Mouse (Mus musculus) embryo, embryonic 10 days (tissue): ENCODE measurements around the gene Maff.

ENCODE experiments used
- DNase-seq: peaks from one replicate; pipeline ENCODE4 v3.0.0-alpha.2; 2015; ENCODE audit warnings: low spot score

The Maff gene

GRCm38 (mm10) chr15:79396736-79397135, 50.3 kb downstream of the Maff start:
- peak; percentile 44 for DNase-seq

DNA sequence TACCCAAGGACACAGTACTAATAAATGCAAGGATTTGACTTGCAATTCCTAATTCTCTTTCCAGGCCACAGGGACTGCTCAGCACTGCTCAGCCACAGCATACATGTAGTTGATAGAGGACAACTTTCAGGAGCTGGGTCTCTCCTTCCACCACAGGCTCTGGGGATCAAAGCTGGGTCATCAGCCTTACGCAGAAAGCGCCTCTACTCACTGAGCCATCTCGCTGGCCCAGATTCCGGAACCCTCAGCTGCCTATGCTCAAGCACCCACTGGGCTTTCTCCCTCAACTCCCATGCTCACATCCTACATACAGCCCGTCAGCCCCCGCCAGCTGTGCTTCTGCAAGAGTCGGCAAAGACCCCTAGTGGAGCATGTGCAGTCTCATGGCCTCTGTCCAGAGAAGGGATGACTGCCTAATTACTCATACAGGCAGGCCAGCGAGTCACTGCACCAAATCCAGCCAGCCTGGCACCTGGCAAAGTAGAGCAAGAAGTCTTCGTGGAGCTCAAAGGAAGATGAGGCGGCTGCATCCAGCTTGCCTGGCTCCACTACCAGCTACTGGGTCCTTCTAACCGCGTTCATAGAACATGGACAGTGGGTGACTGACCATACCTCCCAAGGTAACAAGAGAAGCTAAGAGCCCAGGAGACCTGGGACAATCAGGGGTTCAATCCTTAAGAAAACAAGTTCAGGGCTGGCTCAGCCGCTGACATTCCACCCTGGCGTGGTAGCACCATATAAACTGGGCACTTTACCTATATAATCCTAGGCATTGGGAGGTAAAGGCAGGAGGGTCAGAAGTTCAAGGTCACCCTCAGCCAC, 53.0 kb downstream of the Maff start:
- DNase-seq, result no peak

DNA sequence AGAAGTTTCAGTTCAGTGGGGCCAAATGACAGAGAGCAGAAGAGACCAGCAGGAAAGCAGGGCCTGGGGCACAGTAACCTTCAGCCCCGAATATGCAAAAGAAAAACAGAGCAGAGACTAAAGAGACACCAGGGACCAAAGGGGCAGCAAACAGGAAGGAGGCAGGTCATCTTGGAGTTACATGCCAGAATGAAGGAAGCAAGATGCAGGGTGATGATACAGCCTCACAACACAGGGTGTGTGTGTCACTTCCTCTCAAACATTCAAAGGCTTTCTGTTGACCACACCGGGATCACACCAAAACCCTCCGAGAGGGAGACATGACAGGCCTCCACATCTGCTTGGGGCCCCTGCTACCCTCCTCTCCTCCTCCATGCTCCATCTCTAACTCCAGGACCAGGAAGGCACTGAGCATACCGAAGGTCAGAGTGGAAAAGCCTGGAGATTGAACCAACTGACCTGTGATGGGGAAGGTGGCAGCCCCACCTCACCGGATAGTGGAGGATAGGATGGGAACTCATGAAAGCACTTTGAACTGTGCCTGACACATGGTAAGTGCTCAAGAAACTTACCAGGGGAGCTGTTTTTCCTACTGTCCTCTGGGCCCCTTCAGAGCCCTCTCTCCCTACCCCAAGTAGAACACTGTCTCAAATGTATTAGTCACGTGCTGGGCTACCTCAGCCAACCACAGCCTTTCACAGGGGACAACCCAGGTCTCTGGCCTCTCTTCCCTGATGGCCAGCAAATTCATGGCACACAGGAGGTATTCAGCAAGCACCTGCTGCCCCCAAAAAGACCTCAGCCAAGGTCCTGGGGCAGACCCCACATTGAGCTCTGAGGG, 53.9 kb downstream of the Maff start:
- DNase-seq, result peak; percentile 35

- no peak for DNase-seq
These were observed 54.5 kb downstream of the Maff start for GRCm38 (mm10) chr15:79400975-79401365.

GRCm38 (mm10) chr15:79402176-79402575, 55.8 kb downstream of the Maff start:
- no peak for DNase-seq

GRCm38 (mm10) chr15:79402836-79403762, 56.7 kb downstream of the Maff start, which contains the start of gene Tmem184b:
TSS of gene Tmem184b (minus strand) at chr15:79403569.
- peak; percentile 89 for DNase-seq

DNA sequence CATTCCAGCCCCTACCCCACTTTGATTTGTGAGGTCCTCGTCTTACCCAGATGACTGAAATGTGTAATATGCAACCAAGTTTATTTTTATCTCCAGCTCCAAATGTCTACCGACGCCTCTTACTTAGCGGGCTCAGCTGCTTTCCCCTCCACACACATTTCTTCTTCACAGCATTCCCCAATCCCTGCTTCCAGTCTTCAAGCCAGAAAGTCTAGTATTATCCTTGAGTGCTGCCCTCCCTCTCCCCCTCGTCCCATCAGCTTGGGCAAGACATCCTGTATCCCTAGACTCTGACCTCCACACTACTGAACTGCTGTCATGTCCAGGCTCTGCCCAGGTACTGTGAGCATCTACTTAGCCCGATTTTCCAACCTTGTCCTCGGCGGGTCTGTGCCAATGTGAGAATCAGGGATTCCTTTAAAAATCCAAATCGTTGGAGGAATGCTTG, 57.4 kb downstream of the Maff start:
- DNase-seq, result peak; percentile 31

- DNase-seq, result no peak
These were observed 57.9 kb downstream of the Maff start for GRCm38 (mm10) chr15:79404277-79404676.

DNA sequence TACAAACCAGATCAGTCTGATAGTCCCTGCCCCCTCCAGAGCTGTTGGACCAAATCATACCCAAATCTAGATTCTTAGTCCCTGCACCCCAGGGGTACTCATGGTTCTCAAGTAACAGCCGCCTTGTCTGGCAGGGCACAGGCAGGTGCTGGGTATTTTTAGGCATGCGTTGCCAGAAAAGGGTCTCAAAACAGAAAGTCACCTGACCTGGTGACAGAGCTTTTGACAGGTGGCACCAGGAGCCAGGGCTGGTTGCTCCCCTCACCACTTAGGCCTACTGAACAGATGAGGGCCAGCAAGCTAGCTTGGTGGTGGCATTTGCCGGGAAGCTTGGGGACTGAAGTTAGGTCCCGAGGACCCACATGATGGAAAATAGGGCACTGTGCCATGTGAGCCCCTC, 60.1 kb downstream of the Maff start:
- DNase-seq, result no peak
